Mouse (Mus musculus): ENCODE measurements at regions not wholly inside any gene's neighbourhood (a gene's known extent, or its start where the extent isn't known, plus 50 kb on each side); places are given as distances from the start of the nearest gene placed in this dataset.

- H3K9me3 ChIP-seq (ENCODE audit: control insufficient read depth, low read length): no peaks in the 10 kb centered on the region
- H3K9ac ChIP-seq (ENCODE audit: low read depth, low read length): no peak overlapping the region
- H3K4me2 ChIP-seq: no peak overlapping the region
- DNase-seq (ENCODE audit: low spot score) (no peak), ATAC-seq (replicated peaks; ENCODE audit: low FRiP score) (no peak)
- WGBS: 88% methylated on average over 9 of the region's 9 CpGs
- H3K27me3 ChIP-seq (replicated peaks; ENCODE audit: control insufficient read depth, insufficient read depth, low read length): no peaks in the 10 kb centered on the region
- no peaks in the 10 kb centered on the region for H3K36me3 ChIP-seq (ENCODE audit: control insufficient read depth, insufficient read depth, low read length)
- no peak overlapping the region for H3K27ac ChIP-seq (ENCODE audit: low read depth, low read length)
- H3K4me1 ChIP-seq (replicated peaks; ENCODE audit: control insufficient read depth, insufficient read depth, low read length): no peaks in the 10 kb centered on the region
- H3K4me3 ChIP-seq (ENCODE audit: low read depth, low read length): no peak overlapping the region
These were observed 607.8 kb downstream of the Plekhb2 start for GRCm38 (mm10) chr1:35457591-35457990.

DNA sequence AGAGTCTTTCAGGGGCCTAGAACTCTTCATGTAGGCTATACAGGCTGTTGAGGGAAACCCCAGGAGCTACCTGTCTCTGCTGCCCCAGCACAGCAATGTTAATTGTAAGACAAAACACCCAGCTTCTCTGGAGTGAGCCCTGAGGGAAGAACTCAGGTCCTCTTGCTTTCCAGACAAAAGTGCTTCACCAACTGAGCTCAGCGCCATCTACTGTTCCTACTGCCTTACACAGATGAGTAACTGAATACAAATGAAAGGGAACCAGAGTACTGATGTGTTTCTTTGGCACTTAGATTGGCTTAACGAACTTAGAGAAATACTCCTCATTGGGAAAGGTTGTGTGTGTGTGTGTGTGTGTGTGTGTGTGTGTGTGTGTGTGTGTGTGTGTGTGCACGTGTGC lies 603.1 kb upstream of the Hs6st1 start:
- Histone ChIP-seq H3K4me2 (no peak overlapping the region), H3K9me3 (ENCODE audit: control insufficient read depth, low read length) (no peaks in the 10 kb centered on the region), H3K27ac (ENCODE audit: low read depth, low read length) (no peak overlapping the region), H3K9ac (ENCODE audit: low read depth, low read length) (no peak overlapping the region), H3K4me1 (replicated peaks; ENCODE audit: control insufficient read depth, insufficient read depth, low read length) (no peaks in the 10 kb centered on the region), H3K4me3 (ENCODE audit: low read depth, low read length) (no peak overlapping the region), H3K27me3 (replicated peaks; ENCODE audit: control insufficient read depth, insufficient read depth, low read length) (no peaks in the 10 kb centered on the region), H3K36me3 (ENCODE audit: control insufficient read depth, insufficient read depth, low read length) (no peaks in the 10 kb centered on the region)
- 47% methylated on average over 3 of the region's 3 CpGs for WGBS
- ATAC-seq (replicated peaks; ENCODE audit: low FRiP score) (no peak), DNase-seq (ENCODE audit: low spot score) (no peak)

DNA sequence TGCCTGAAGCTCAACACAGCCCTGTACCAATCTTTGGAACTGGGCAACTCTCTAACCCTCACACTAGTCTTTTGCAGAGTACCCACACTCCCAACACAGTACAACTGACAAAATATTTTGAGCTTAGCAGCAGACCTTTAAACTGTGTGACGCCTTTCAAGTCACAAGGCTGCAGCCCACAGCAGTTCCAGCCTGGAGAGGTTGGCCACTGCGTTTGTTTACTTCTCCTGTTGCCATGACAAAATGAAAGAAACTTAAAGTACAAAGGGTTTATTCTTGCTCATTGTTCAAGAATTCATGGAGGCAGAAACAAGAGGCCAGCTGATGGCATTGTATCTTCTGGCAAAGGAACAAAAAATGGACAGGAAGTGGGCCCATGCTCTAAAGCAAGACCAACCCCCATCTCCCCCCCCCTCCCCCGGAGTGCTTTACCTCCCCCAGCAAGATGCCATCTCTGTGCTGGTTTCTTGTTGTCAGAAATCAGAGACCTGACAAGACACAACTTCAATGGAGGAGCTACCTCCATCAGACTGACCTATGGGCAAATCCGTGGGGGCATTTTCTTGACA lies 598.9 kb upstream of the Hs6st1 start:
- Histone ChIP-seq H3K27ac (ENCODE audit: low read depth, low read length) (no peak overlapping the region), H3K9ac (ENCODE audit: low read depth, low read length) (no peak overlapping the region), H3K4me3 (ENCODE audit: low read depth, low read length) (no peak overlapping the region), H3K4me1 (replicated peaks; ENCODE audit: control insufficient read depth, insufficient read depth, low read length) (no peaks in the 10 kb centered on the region), H3K36me3 (ENCODE audit: control insufficient read depth, insufficient read depth, low read length) (no peaks in the 10 kb centered on the region), H3K27me3 (replicated peaks; ENCODE audit: control insufficient read depth, insufficient read depth, low read length) (no peaks in the 10 kb centered on the region), H3K9me3 (ENCODE audit: control insufficient read depth, low read length) (peaks cover 9% of the 10 kb centered on the region), H3K4me2 (no peak overlapping the region)
- DNase-seq (ENCODE audit: low spot score) (no peak), ATAC-seq (replicated peaks; ENCODE audit: low FRiP score) (no peak)
- WGBS: 75% methylated on average over 4 of the region's 4 CpGs

DNA sequence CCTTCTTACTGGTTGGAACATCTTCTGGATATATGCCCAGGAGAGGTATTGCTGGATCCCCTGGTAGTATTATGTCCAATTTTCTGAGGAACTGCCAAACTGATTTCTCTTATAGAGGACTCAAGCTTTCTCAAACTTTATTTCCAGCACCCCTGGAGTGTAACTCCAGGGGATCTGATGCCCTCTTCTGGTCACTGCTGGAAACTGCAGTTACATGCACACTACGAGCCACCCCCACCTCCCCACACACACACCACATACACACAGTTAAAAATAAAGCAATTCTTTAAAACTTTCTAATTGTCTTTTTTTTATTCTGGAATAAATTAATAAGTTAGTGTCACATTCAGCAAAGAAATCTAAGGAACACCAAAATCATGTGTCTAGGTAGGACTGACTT lies 589.9 kb upstream of the Hs6st1 start:
- Histone ChIP-seq H3K27me3 (replicated peaks; ENCODE audit: control insufficient read depth, insufficient read depth, low read length) (no peaks in the 10 kb centered on the region), H3K9ac (ENCODE audit: low read depth, low read length) (no peak overlapping the region), H3K4me2 (no peak overlapping the region), H3K9me3 (ENCODE audit: control insufficient read depth, low read length) (peaks cover 11% of the 10 kb centered on the region), H3K36me3 (ENCODE audit: control insufficient read depth, insufficient read depth, low read length) (no peaks in the 10 kb centered on the region), H3K4me3 (ENCODE audit: low read depth, low read length) (no peak overlapping the region), H3K27ac (ENCODE audit: low read depth, low read length) (no peak overlapping the region), H3K4me1 (replicated peaks; ENCODE audit: control insufficient read depth, insufficient read depth, low read length) (no peaks in the 10 kb centered on the region)
- 79% methylated on average over 1 of the region's 1 CpGs for WGBS
- ATAC-seq (replicated peaks; ENCODE audit: low FRiP score) (no peak), DNase-seq (ENCODE audit: low spot score) (no peak)

DNA sequence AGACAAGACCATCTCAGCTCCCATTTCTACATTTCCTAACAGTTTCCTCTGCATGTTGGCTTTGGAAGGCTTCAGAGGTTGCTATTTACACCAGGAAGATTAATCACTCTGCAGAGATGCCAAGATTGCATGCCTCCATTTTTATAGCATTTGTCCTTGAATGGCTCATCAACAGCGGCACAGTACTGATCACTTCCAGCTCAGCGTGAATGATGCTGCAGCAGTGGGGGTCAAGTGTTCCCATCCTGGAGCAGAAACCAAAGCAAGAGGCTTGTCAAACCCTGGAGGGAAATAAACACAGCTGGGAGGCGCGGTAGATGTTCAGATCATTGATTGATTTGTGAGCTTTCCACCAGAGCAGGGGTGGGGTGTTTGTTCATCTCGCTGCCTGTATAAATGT lies 572.2 kb upstream of the Hs6st1 start:
- ATAC-seq (replicated peaks; ENCODE audit: low FRiP score): no peak
- no peak overlapping the region for H3K27ac ChIP-seq (ENCODE audit: low read depth, low read length)
- no peak overlapping the region for H3K9ac ChIP-seq (ENCODE audit: low read depth, low read length)
- H3K36me3 ChIP-seq (ENCODE audit: control insufficient read depth, insufficient read depth, low read length): no peaks in the 10 kb centered on the region
- H3K4me1 ChIP-seq (replicated peaks; ENCODE audit: control insufficient read depth, insufficient read depth, low read length): no peaks in the 10 kb centered on the region
- no peaks in the 10 kb centered on the region for H3K27me3 ChIP-seq (replicated peaks; ENCODE audit: control insufficient read depth, insufficient read depth, low read length)
- no peak overlapping the region for H3K4me2 ChIP-seq
- no peak overlapping the region for H3K4me3 ChIP-seq (ENCODE audit: low read depth, low read length)
- 60% methylated on average over 5 of the region's 5 CpGs for WGBS
- H3K9me3 ChIP-seq (ENCODE audit: control insufficient read depth, low read length): no peaks in the 10 kb centered on the region
- no peak for DNase-seq (ENCODE audit: low spot score)

- ATAC-seq (replicated peaks; ENCODE audit: low FRiP score): no peak
- no peaks in the 10 kb centered on the region for H3K9me3 ChIP-seq (ENCODE audit: control insufficient read depth, low read length)
- H3K9ac ChIP-seq (ENCODE audit: low read depth, low read length): no peak overlapping the region
- H3K4me3 ChIP-seq (ENCODE audit: low read depth, low read length): no peak overlapping the region
- DNase-seq (ENCODE audit: low spot score): no peak
- H3K27ac ChIP-seq (ENCODE audit: low read depth, low read length): no peak overlapping the region
- no peak overlapping the region for H3K4me2 ChIP-seq
- no peaks in the 10 kb centered on the region for H3K36me3 ChIP-seq (ENCODE audit: control insufficient read depth, insufficient read depth, low read length)
- WGBS: 79% methylated on average over 5 of the region's 5 CpGs
- no peaks in the 10 kb centered on the region for H3K4me1 ChIP-seq (replicated peaks; ENCODE audit: control insufficient read depth, insufficient read depth, low read length)
- H3K27me3 ChIP-seq (replicated peaks; ENCODE audit: control insufficient read depth, insufficient read depth, low read length): no peaks in the 10 kb centered on the region
These were observed 545.2 kb upstream of the Hs6st1 start for GRCm38 (mm10) chr1:35522951-35523350.

DNA sequence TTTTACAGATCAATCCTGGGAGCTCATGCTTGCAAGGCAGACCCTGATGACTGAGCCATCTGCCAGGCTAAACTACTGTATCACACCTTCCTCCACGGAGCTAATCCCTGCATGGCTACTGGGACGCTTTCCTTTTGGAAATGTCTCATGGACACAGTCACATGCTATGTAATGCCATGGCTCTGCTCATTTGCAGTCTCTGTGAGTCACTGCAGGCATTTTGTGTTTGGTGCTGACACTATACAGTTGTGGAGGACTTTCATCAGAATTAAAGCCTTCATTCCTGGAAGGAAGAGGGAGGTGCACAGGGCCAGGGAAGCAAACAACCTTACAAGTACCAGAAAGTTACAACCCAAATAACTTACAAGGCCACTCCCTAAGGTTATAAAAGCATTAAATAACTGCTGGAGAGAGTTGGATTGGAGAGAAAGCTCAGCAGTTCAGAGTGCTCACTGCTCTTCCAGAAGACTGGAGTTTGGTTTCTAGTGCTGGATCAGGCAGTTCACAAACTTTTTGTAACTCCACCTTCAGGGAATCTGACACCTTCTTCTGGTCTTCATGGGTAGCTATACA lies 544.3 kb upstream of the Hs6st1 start:
- H3K4me1 ChIP-seq (replicated peaks; ENCODE audit: control insufficient read depth, insufficient read depth, low read length): no peaks in the 10 kb centered on the region
- WGBS: 69% methylated on average over 2 of the region's 2 CpGs

GRCm38 (mm10) chr1:35524788-35525187 lies 543.4 kb upstream of the Hs6st1 start:
- Histone ChIP-seq H3K4me2 (no peak overlapping the region), H3K9ac (ENCODE audit: low read depth, low read length) (no peak overlapping the region), H3K9me3 (ENCODE audit: control insufficient read depth, low read length) (no peaks in the 10 kb centered on the region), H3K27me3 (replicated peaks; ENCODE audit: control insufficient read depth, insufficient read depth, low read length) (no peaks in the 10 kb centered on the region), H3K4me1 (replicated peaks; ENCODE audit: control insufficient read depth, insufficient read depth, low read length) (no peaks in the 10 kb centered on the region), H3K36me3 (ENCODE audit: control insufficient read depth, insufficient read depth, low read length) (no peaks in the 10 kb centered on the region), H3K27ac (ENCODE audit: low read depth, low read length) (no peak overlapping the region), H3K4me3 (ENCODE audit: low read depth, low read length) (no peak overlapping the region)
- ATAC-seq (replicated peaks; ENCODE audit: low FRiP score) (no peak), DNase-seq (ENCODE audit: low spot score) (no peak)
- 64% methylated on average over 5 of the region's 5 CpGs for WGBS

More for the DNA sequence above, 544.3 kb upstream of the Hs6st1 start:
- no peak overlapping the region for H3K9ac ChIP-seq (ENCODE audit: low read depth, low read length)
- no peak for ATAC-seq (replicated peaks; ENCODE audit: low FRiP score)
- H3K4me2 ChIP-seq: no peak overlapping the region
- H3K9me3 ChIP-seq (ENCODE audit: control insufficient read depth, low read length): no peaks in the 10 kb centered on the region
- H3K27ac ChIP-seq (ENCODE audit: low read depth, low read length): no peak overlapping the region
- H3K4me3 ChIP-seq (ENCODE audit: low read depth, low read length): no peak overlapping the region
- H3K27me3 ChIP-seq (replicated peaks; ENCODE audit: control insufficient read depth, insufficient read depth, low read length): no peaks in the 10 kb centered on the region
- H3K36me3 ChIP-seq (ENCODE audit: control insufficient read depth, insufficient read depth, low read length): no peaks in the 10 kb centered on the region
- DNase-seq (ENCODE audit: low spot score): no peak

GRCm38 (mm10) chr1:35527750-35528476 lies 540.3 kb upstream of the Hs6st1 start:
- Histone ChIP-seq H3K4me2 (no peak overlapping the region), H3K9ac (ENCODE audit: low read depth, low read length) (no peak overlapping the region), H3K36me3 (ENCODE audit: control insufficient read depth, insufficient read depth, low read length) (no peaks in the 10 kb centered on the region), H3K4me3 (ENCODE audit: low read depth, low read length) (no peak overlapping the region), H3K4me1 (replicated peaks; ENCODE audit: control insufficient read depth, insufficient read depth, low read length) (no peaks in the 10 kb centered on the region), H3K27ac (ENCODE audit: low read depth, low read length) (no peak overlapping the region), H3K9me3 (ENCODE audit: control insufficient read depth, low read length) (no peaks in the 10 kb centered on the region), H3K27me3 (replicated peaks; ENCODE audit: control insufficient read depth, insufficient read depth, low read length) (no peaks in the 10 kb centered on the region)
- ATAC-seq (replicated peaks; ENCODE audit: low FRiP score): no peak
- 72% methylated on average over 12 of the region's 12 CpGs for WGBS
- DNase-seq (ENCODE audit: low spot score): no peak
